Mouse (Mus musculus): ENCODE data around the gene Siah2. TPM values are rescaled to one million over a fixed set of nuclear protein-coding genes. Genes with fewer than 3 reads are reported as not detected.

The Siah2 gene
- polyA plus RNA-seq, 1 experiment from 2014 or later: 6.9 TPM

GRCm38 (mm10) chr3:58663970-58664369, 28.2 kb downstream of the Siah2 start:
- Histone ChIP-seq H3K4me2 (ENCODE audit: low read length) (no peak overlapping the region), H3K9me3 (replicated peaks; ENCODE audit: control insufficient read depth, low read length) (no peaks in the 10 kb centered on the region), H3K36me3 (ENCODE audit: control insufficient read depth, insufficient read depth, low read length) (no peaks in the 10 kb centered on the region), H3K4me1 (ENCODE audit: control insufficient read depth, insufficient read depth, low read length) (no peaks in the 10 kb centered on the region), H3K9ac (ENCODE audit: low read length) (no peak overlapping the region), H3K27ac (ENCODE audit: low read depth, low read length) (no peak overlapping the region), H3K27me3 (replicated peaks; ENCODE audit: control insufficient read depth, insufficient read depth, low read length) (no peaks in the 10 kb centered on the region), H3K4me3 (ENCODE audit: low read depth, low read length) (no peak overlapping the region)
- WGBS: 85% methylated on average over 7 of the region's 7 CpGs
- DNase-seq (ENCODE audit: low spot score): no peak
- no peak for ATAC-seq

- Histone ChIP-seq H3K4me3 (ENCODE audit: low read depth, low read length) (no peak overlapping the region), H3K27ac (ENCODE audit: low read depth, low read length) (no peak overlapping the region), H3K4me2 (ENCODE audit: low read length) (no peak overlapping the region), H3K9ac (ENCODE audit: low read length) (no peak overlapping the region), H3K36me3 (ENCODE audit: control insufficient read depth, insufficient read depth, low read length) (no peaks in the 10 kb centered on the region), H3K27me3 (replicated peaks; ENCODE audit: control insufficient read depth, insufficient read depth, low read length) (no peaks in the 10 kb centered on the region), H3K4me1 (ENCODE audit: control insufficient read depth, insufficient read depth, low read length) (no peaks in the 10 kb centered on the region), H3K9me3 (replicated peaks; ENCODE audit: control insufficient read depth, low read length) (no peaks in the 10 kb centered on the region)
- DNase-seq (ENCODE audit: low spot score) (no peak), ATAC-seq (no peak)
- 88% methylated on average over 4 of the region's 4 CpGs for WGBS
These were observed 31.6 kb downstream of the Siah2 start for GRCm38 (mm10) chr3:58660636-58661035.

GRCm38 (mm10) chr3:58657356-58657755, 34.8 kb downstream of the Siah2 start:
- ATAC-seq (no peak), DNase-seq (ENCODE audit: low spot score) (no peak)
- Histone ChIP-seq H3K36me3 (ENCODE audit: control insufficient read depth, insufficient read depth, low read length) (no peaks in the 10 kb centered on the region), H3K4me3 (ENCODE audit: low read depth, low read length) (no peak overlapping the region), H3K27ac (ENCODE audit: low read depth, low read length) (no peak overlapping the region), H3K27me3 (replicated peaks; ENCODE audit: control insufficient read depth, insufficient read depth, low read length) (no peaks in the 10 kb centered on the region), H3K9me3 (replicated peaks; ENCODE audit: control insufficient read depth, low read length) (no peaks in the 10 kb centered on the region), H3K9ac (ENCODE audit: low read length) (no peak overlapping the region), H3K4me2 (ENCODE audit: low read length) (no peak overlapping the region), H3K4me1 (ENCODE audit: control insufficient read depth, insufficient read depth, low read length) (no peaks in the 10 kb centered on the region)
- WGBS: 27% methylated on average over 2 of the region's 2 CpGs

- no peaks in the 10 kb centered on the region for H3K27me3 ChIP-seq (replicated peaks; ENCODE audit: control insufficient read depth, insufficient read depth, low read length)
- DNase-seq (ENCODE audit: low spot score): peak; percentile 80
- H3K27ac ChIP-seq (ENCODE audit: low read depth, low read length): no peak overlapping the region
- WGBS: 55% methylated on average over 17 of the region's 17 CpGs
- H3K4me2 ChIP-seq (ENCODE audit: low read length): no peak overlapping the region
- H3K36me3 ChIP-seq (ENCODE audit: control insufficient read depth, insufficient read depth, low read length): no peaks in the 10 kb centered on the region
- no peaks in the 10 kb centered on the region for H3K9me3 ChIP-seq (replicated peaks; ENCODE audit: control insufficient read depth, low read length)
- H3K4me3 ChIP-seq (ENCODE audit: low read depth, low read length): no peak overlapping the region
- H3K4me1 ChIP-seq (ENCODE audit: control insufficient read depth, insufficient read depth, low read length): no peaks in the 10 kb centered on the region
- no peak overlapping the region for H3K9ac ChIP-seq (ENCODE audit: low read length)
- ATAC-seq: peak; percentile 86
These were observed 36.7 kb downstream of the Siah2 start for GRCm38 (mm10) chr3:58655362-58656130.

GRCm38 (mm10) chr3:58653907-58654306, 38.3 kb downstream of the Siah2 start:
- Histone ChIP-seq H3K4me3 (ENCODE audit: low read depth, low read length) (no peak overlapping the region), H3K9ac (ENCODE audit: low read length) (no peak overlapping the region), H3K27ac (ENCODE audit: low read depth, low read length) (no peak overlapping the region), H3K27me3 (replicated peaks; ENCODE audit: control insufficient read depth, insufficient read depth, low read length) (no peaks in the 10 kb centered on the region), H3K9me3 (replicated peaks; ENCODE audit: control insufficient read depth, low read length) (no peaks in the 10 kb centered on the region), H3K4me1 (ENCODE audit: control insufficient read depth, insufficient read depth, low read length) (no peaks in the 10 kb centered on the region), H3K4me2 (ENCODE audit: low read length) (no peak overlapping the region), H3K36me3 (ENCODE audit: control insufficient read depth, insufficient read depth, low read length) (no peaks in the 10 kb centered on the region)
- DNase-seq (ENCODE audit: low spot score) (peak; percentile 35), ATAC-seq (no peak)
- WGBS: 65% methylated on average over 5 of the region's 5 CpGs

GRCm38 (mm10) chr3:58650328-58650727, 41.9 kb downstream of the Siah2 start:
- ATAC-seq (no peak), DNase-seq (ENCODE audit: low spot score) (no peak)
- no peak overlapping the region for H3K4me2 ChIP-seq (ENCODE audit: low read length)
- H3K4me1 ChIP-seq (ENCODE audit: control insufficient read depth, insufficient read depth, low read length): no peaks in the 10 kb centered on the region
- no peaks in the 10 kb centered on the region for H3K9me3 ChIP-seq (replicated peaks; ENCODE audit: control insufficient read depth, low read length)
- 88% methylated on average over 4 of the region's 4 CpGs for WGBS
- H3K9ac ChIP-seq (ENCODE audit: low read length): no peak overlapping the region
- H3K27ac ChIP-seq (ENCODE audit: low read depth, low read length): no peak overlapping the region
- H3K27me3 ChIP-seq (replicated peaks; ENCODE audit: control insufficient read depth, insufficient read depth, low read length): no peaks in the 10 kb centered on the region
- no peak overlapping the region for H3K4me3 ChIP-seq (ENCODE audit: low read depth, low read length)
- H3K36me3 ChIP-seq (ENCODE audit: control insufficient read depth, insufficient read depth, low read length): no peaks in the 10 kb centered on the region

- Histone ChIP-seq H3K4me3 (ENCODE audit: low read depth, low read length) (no peak overlapping the region), H3K27me3 (replicated peaks; ENCODE audit: control insufficient read depth, insufficient read depth, low read length) (no peaks in the 10 kb centered on the region), H3K36me3 (ENCODE audit: control insufficient read depth, insufficient read depth, low read length) (no peaks in the 10 kb centered on the region), H3K9ac (ENCODE audit: low read length) (no peak overlapping the region), H3K4me2 (ENCODE audit: low read length) (no peak overlapping the region), H3K9me3 (replicated peaks; ENCODE audit: control insufficient read depth, low read length) (no peaks in the 10 kb centered on the region), H3K27ac (ENCODE audit: low read depth, low read length) (no peak overlapping the region), H3K4me1 (ENCODE audit: control insufficient read depth, insufficient read depth, low read length) (no peaks in the 10 kb centered on the region)
- DNase-seq (ENCODE audit: low spot score) (no peak), ATAC-seq (no peak)
- 92% methylated on average over 2 of the region's 2 CpGs for whole genome bisulfite sequencing
These were observed 45.0 kb downstream of the Siah2 start for GRCm38 (mm10) chr3:58647179-58647578.

- no peak overlapping the region for H3K4me3 ChIP-seq (ENCODE audit: low read depth, low read length)
- H3K9ac ChIP-seq (ENCODE audit: low read length): no peak overlapping the region
- WGBS: 81% methylated on average over 4 of the region's 4 CpGs
- ATAC-seq (no peak), DNase-seq (ENCODE audit: low spot score) (no peak)
- no peaks in the 10 kb centered on the region for H3K36me3 ChIP-seq (ENCODE audit: control insufficient read depth, insufficient read depth, low read length)
- H3K9me3 ChIP-seq (replicated peaks; ENCODE audit: control insufficient read depth, low read length): no peaks in the 10 kb centered on the region
- H3K27ac ChIP-seq (ENCODE audit: low read depth, low read length): no peak overlapping the region
- H3K4me1 ChIP-seq (ENCODE audit: control insufficient read depth, insufficient read depth, low read length): no peaks in the 10 kb centered on the region
- H3K27me3 ChIP-seq (replicated peaks; ENCODE audit: control insufficient read depth, insufficient read depth, low read length): no peaks in the 10 kb centered on the region
- H3K4me2 ChIP-seq (ENCODE audit: low read length): no peak overlapping the region
These were observed 46.0 kb downstream of the Siah2 start for GRCm38 (mm10) chr3:58646180-58646579.

- Histone ChIP-seq H3K9me3 (replicated peaks; ENCODE audit: control insufficient read depth, low read length) (no peaks in the 10 kb centered on the region), H3K4me1 (ENCODE audit: control insufficient read depth, insufficient read depth, low read length) (peaks cover 2% of the 10 kb centered on the region; the same call in 1 of the 2 replicates), H3K27me3 (replicated peaks; ENCODE audit: control insufficient read depth, insufficient read depth, low read length) (no peaks in the 10 kb centered on the region), H3K4me3 (ENCODE audit: low read depth, low read length) (peak within 1 kb of the TSS; percentile 45), H3K9ac (ENCODE audit: low read length) (peak within 1 kb of the TSS; percentile 67), H3K4me2 (ENCODE audit: low read length) (peak within 1 kb of the TSS; percentile 93), H3K27ac (ENCODE audit: low read depth, low read length) (no peak within 1 kb of the TSS; the same call in 1 of the 2 replicates), H3K36me3 (ENCODE audit: control insufficient read depth, insufficient read depth, low read length) (no peaks in the 10 kb centered on the region)
- WGBS: 0% methylated on average over 33 of the region's 34 CpGs
- DNase-seq (ENCODE audit: low spot score) (peak; percentile 68), ATAC-seq (peak; percentile 85)
These were observed 55.5 kb downstream of the Siah2 start, which contains the start of gene Erich6 for GRCm38 (mm10) chr3:58636406-58637295. TSS of gene Erich6 (minus strand) at chr3:58637207.
